Mouse (Mus musculus): ENCODE measurements around the gene P2ry13.

GRCm38 (mm10) chr3:59182129-59182528 is 28.6 kb downstream of the P2ry13 start:
- TF ChIP-seq CTCF (IDR thresholded peaks at IDR 0.05; ENCODE audit: borderline replicate concordance, insufficient read depth, low read depth, low read length) (no peak), POLR2A (IDR thresholded peaks at IDR 0.05; ENCODE audit: borderline replicate concordance, insufficient read depth, low read length) (no peak)
